Mouse (Mus musculus): ENCODE measurements around the gene Slc43a2. TPM values are rescaled to one million over a fixed set of nuclear protein-coding genes. Genes with fewer than 3 reads are reported as not detected.

Slc43a2 gene
- polyA plus RNA-seq, 1 experiment from 2014 or later = 12.1 TPM

DNA sequence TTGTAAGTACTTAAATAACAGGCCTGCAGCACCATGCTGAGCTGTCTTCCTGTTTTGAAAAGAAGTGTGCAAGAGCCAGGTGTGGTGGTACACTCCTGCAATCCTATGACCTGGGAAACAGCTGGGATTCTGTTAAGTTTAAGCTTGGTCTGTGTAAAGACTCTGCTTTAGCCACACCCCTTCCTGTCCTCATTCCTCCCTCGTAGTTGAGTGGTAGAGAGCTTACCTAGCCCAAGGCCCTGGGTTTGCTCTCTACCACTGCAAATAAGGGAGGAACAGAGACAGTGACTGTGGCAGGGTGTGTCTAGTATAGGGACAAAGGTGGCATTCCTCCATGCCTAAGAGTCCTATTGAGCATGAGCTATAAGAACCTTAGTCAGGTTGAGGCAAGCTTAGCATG is 73.8 kb downstream of the Slc43a2 start:
- Histone ChIP-seq H3K9me3 (no peaks in the 10 kb centered on the region), H3K27me3 (no peaks in the 10 kb centered on the region), H3K27ac (replicated peaks) (no peak overlapping the region), H3K4me3 (no peak overlapping the region), H3K36me3 (peaks cover 65% of the 10 kb centered on the region), H3K4me1 (no peaks in the 10 kb centered on the region), H3K9ac (replicated peaks) (no peak overlapping the region), H3K4me2 (replicated peaks) (no peak overlapping the region)
- no peak for ATAC-seq (replicated peaks)
- 74% methylated on average over 1 of the region's 1 CpGs for WGBS

DNA sequence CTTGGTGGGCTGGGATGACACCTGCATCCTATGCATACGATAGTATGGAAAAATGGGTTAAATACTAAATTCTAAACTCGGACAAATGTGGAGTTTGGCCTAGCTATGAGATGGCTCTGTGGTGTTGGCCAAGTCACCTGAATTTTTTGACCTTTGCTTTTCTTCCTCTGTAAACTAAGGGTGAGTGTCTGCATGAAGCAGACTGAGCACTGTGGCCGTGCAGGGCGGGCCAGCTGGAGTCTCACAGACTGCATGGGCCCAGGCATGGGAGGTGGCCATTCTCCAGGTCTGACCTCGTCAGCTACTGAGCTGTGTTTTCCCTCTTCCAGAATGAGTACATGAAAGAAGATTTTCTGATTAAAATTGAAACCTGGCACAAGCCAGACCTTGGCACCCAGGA is 77.3 kb downstream of the Slc43a2 start:
- Histone ChIP-seq H3K9ac (replicated peaks) (no peak overlapping the region), H3K36me3 (peaks cover 62% of the 10 kb centered on the region), H3K4me3 (no peak overlapping the region), H3K4me1 (no peaks in the 10 kb centered on the region), H3K27me3 (no peaks in the 10 kb centered on the region), H3K4me2 (replicated peaks) (no peak overlapping the region), H3K9me3 (no peaks in the 10 kb centered on the region), H3K27ac (replicated peaks) (no peak overlapping the region)
- no peak for ATAC-seq (replicated peaks)
- 88% methylated on average over 5 of the region's 5 CpGs for WGBS

DNA sequence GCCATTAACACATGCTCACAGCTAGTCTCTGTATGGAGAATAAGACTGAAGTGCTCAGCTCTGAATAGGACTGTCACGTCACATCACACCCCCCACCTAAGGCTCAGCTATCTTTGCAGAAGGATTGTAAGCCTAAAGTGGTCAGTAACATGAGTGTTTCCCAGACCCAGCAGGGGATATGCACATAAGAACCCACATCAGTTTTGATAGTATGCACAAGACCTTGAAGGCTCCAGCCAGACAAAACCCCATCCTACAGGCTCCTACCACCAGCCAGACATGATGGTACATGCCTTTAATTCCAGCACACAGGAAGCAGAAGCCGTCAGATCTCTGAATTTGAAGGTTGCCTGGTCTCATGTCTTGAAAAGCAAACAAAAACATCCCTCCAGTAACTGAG is 78.5 kb downstream of the Slc43a2 start:
- H3K27me3 ChIP-seq = no peaks in the 10 kb centered on the region
- no peak overlapping the region for H3K27ac ChIP-seq (replicated peaks)
- H3K4me2 ChIP-seq (replicated peaks) = no peak overlapping the region
- H3K9ac ChIP-seq (replicated peaks) = no peak overlapping the region
- 85% methylated on average over 2 of the region's 2 CpGs for WGBS
- H3K4me1 ChIP-seq = no peaks in the 10 kb centered on the region
- H3K9me3 ChIP-seq = no peaks in the 10 kb centered on the region
- no peak overlapping the region for H3K4me3 ChIP-seq
- no peak for ATAC-seq (replicated peaks)
- H3K36me3 ChIP-seq = peaks cover 63% of the 10 kb centered on the region

DNA sequence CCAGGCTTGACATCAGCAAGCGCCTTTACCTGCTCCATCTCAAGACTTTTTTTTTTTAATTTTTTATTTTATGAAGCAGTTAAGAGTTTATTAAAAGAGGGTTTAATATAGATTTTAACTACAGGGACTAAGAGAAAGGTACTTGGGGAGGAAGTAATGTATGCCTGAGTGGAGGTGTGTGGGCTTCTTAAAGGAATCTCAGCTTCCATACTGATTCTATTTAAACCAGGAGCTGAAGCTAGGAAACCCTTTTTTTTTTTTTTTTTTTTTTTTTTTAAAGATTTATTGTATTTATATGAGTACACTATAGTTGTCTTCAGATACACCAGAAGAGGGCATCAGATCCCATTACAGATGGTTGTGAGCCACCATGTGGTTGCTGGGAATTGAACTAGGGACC is 83.3 kb downstream of the Slc43a2 start:
- ATAC-seq (replicated peaks) = no peak
- Histone ChIP-seq H3K9ac (replicated peaks) (no peak overlapping the region), H3K4me3 (no peak overlapping the region), H3K27me3 (no peaks in the 10 kb centered on the region), H3K36me3 (peaks cover 70% of the 10 kb centered on the region), H3K4me1 (peaks cover under 1% of the 10 kb centered on the region; the same call in 1 of the 2 replicates), H3K9me3 (no peaks in the 10 kb centered on the region), H3K27ac (replicated peaks) (no peak overlapping the region), H3K4me2 (replicated peaks) (no peak overlapping the region)
- 100% methylated on average over 1 of the region's 1 CpGs for WGBS

DNA sequence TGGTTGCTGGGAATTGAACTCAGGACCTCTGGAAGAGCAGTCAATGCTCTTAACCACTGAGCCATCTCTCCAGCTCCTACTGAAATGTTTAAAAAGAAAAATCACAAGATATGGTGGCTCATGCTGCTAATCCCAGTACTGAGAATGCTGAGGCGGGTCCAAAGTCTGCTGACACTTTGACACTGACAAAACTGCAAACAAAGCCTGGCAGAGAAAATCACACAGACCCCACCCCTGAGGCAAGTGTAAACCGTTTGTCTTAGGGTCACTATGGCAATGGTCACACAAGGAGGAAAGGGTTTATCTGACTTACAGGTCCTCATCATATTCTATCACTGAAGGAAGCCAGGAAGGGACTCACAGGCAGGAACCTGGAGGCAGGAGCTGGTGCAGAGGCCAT is 84.1 kb downstream of the Slc43a2 start:
- Histone ChIP-seq H3K9ac (replicated peaks) (no peak overlapping the region), H3K27me3 (no peaks in the 10 kb centered on the region), H3K4me3 (no peak overlapping the region), H3K27ac (replicated peaks) (no peak overlapping the region), H3K4me1 (peaks cover 4% of the 10 kb centered on the region; the same call in 1 of the 2 replicates), H3K4me2 (replicated peaks) (no peak overlapping the region), H3K9me3 (no peaks in the 10 kb centered on the region), H3K36me3 (peaks cover 70% of the 10 kb centered on the region)
- 92% methylated on average over 2 of the region's 2 CpGs for WGBS
- no peak for ATAC-seq (replicated peaks)

DNA sequence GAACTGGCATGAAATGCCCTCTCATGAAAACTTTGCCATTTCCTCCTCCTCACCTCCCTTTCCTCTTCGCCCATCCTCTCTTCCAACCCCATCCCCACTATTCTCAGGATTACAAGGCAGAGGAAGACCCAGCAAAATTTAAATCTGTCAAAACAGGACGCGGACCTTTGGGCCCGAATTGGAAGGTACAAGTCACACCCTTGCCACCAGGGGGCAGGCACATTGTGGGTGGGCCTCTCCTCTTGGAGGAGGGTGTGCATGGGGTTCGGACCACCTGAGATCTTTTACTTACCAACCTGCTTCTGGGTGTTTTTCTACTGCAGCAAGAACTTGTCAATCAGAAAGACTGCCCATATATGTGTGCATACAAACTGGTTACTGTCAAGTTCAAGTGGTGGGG is 87.6 kb downstream of the Slc43a2 start:
- Histone ChIP-seq H3K9me3 (no peaks in the 10 kb centered on the region), H3K4me3 (no peak overlapping the region), H3K27me3 (no peaks in the 10 kb centered on the region), H3K27ac (replicated peaks) (no peak overlapping the region), H3K36me3 (peaks cover 64% of the 10 kb centered on the region), H3K9ac (replicated peaks) (no peak overlapping the region), H3K4me1 (peaks cover 4% of the 10 kb centered on the region; the same call in 1 of the 2 replicates), H3K4me2 (replicated peaks) (no peak overlapping the region)
- 79% methylated on average over 5 of the region's 5 CpGs for WGBS
- ATAC-seq (replicated peaks) = no peak

DNA sequence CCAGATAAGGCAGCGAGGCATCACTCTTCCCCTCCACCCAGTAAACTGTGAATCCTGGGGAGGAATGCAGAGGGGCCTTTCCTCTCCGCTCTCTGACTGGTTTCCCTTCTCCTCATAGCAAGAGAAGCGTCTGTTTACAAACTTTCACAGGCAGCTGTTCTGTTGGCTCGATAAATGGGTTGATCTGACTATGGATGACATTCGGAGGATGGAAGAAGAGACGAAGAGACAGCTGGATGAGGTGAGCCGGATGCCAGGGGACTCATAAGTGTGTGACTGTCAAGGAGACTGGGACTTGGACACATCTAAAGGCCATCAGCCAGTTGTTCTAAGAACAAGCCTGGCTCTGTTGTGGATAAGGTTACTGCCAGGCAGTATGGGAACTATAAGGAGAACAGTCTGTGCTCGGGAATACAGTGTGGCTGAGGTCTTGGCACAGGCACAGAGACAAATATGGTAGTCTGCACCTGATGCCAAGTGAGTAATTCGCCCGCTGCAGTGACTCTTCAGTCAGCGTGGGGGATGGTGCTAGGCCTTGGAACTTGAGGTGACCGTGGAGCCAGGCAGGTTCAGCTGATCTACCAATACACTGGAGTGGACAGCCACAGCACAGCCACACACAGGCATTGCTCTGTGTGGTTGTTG is 88.8 kb downstream of the Slc43a2 start:
- no peak overlapping the region for H3K4me3 ChIP-seq
- H3K36me3 ChIP-seq = peaks cover 56% of the 10 kb centered on the region
- H3K4me1 ChIP-seq = peaks cover 4% of the 10 kb centered on the region; the same call in 1 of the 2 replicates
- H3K4me2 ChIP-seq (replicated peaks) = no peak overlapping the region
- H3K9ac ChIP-seq (replicated peaks) = no peak overlapping the region
- H3K27ac ChIP-seq (replicated peaks) = no peak overlapping the region
- no peaks in the 10 kb centered on the region for H3K27me3 ChIP-seq
- ATAC-seq (replicated peaks) = no peak
- 90% methylated on average over 12 of the region's 12 CpGs for WGBS
- H3K9me3 ChIP-seq = no peaks in the 10 kb centered on the region

DNA sequence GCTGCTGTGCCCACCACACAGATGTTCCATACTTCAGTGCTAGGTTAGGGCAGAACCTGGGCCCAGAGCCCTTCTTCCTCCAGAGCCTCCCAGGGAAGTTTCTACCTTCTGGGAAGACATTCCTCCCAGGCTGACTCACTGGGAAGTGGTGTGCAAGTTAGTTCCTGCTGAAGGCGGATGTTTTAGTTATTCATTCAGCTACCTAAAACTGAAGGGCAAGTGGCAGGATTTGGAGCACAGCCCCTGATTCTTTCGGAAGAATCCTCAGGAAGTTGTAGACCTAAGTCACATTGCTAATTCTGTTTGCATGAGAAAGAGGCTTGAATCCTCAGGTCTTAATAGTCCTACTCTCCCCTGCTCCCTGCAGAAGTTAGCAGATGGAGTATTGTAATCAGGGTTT is 89.9 kb downstream of the Slc43a2 start:
- no peak overlapping the region for H3K9ac ChIP-seq (replicated peaks)
- H3K27ac ChIP-seq (replicated peaks) = no peak overlapping the region
- WGBS = 92% methylated on average over 2 of the region's 2 CpGs
- ATAC-seq (replicated peaks) = no peak
- no peak overlapping the region for H3K4me3 ChIP-seq
- H3K9me3 ChIP-seq = no peaks in the 10 kb centered on the region
- H3K4me1 ChIP-seq = peaks cover 4% of the 10 kb centered on the region; the same call in 1 of the 2 replicates
- H3K27me3 ChIP-seq = no peaks in the 10 kb centered on the region
- no peak overlapping the region for H3K4me2 ChIP-seq (replicated peaks)
- H3K36me3 ChIP-seq = peaks cover 60% of the 10 kb centered on the region

DNA sequence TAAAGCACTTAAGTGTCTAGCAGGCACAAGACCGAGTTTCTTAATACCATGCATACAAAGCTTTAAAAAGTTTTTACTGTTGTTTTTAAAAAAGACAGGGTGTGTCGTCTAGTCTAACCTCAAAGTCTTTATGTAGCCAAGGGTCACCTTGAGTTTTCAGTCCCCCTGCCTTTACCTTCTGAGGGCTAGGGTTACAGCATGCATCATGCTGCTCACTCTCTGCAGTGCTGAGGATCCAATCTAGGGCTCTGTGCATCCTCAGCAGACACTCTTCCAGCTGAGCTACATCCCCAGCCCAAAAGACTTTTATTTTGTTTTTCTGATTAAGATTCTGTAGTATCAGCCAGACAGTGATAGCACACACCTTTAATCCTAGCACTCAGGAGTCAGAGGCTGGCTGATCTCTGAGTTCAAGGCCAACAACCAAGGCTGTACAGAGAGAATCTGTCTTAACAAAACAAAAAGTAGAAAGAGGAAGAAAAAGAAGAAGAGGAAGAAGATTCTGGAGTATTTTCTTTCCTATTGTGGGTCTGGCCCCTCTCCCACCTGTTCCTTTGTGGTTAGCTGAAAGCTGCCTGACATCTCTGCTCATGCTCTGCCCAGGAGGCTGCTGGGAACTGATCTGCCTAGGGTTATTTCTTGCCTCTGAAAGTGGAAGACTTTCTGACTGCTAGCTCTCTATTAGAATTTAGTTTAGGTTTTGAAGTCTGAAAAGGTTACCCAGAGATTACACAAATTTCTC is 91.3 kb downstream of the Slc43a2 start:
- Histone ChIP-seq H3K9ac (replicated peaks) (no peak overlapping the region), H3K4me1 (peaks cover 4% of the 10 kb centered on the region; the same call in 1 of the 2 replicates), H3K4me3 (no peak overlapping the region), H3K36me3 (peaks cover 61% of the 10 kb centered on the region), H3K27me3 (no peaks in the 10 kb centered on the region), H3K27ac (replicated peaks) (no peak overlapping the region), H3K4me2 (replicated peaks) (no peak overlapping the region), H3K9me3 (no peaks in the 10 kb centered on the region)
- whole genome bisulfite sequencing = 93% methylated on average over 2 of the region's 2 CpGs
- no peak for ATAC-seq (replicated peaks)

DNA sequence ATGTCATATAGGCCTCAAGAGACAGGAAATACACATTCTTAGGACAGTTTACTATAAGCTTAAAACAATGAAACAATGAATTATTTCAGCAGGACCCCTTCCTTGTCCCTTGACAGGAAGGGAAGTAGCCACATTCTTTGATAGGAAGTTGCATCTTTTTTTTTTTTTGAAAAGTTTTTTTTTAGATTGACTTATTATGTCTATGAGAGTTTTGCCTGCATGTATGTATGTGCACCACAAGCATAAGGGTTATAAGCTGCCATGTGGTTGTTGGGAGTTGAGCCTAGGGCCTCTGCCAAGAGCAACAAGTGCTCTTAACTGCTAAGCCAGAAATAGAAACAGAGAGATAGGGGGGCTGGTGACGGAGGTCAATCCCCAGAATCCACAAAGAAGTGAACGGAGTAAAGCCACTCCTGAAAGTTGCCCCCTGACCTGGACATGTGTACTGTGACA is 92.6 kb downstream of the Slc43a2 start:
- H3K4me2 ChIP-seq (replicated peaks) = no peak overlapping the region
- no peak for ATAC-seq (replicated peaks)
- no peaks in the 10 kb centered on the region for H3K27me3 ChIP-seq
- H3K4me3 ChIP-seq = no peak overlapping the region
- H3K9me3 ChIP-seq = no peaks in the 10 kb centered on the region
- peaks cover 59% of the 10 kb centered on the region for H3K36me3 ChIP-seq
- 73% methylated on average over 2 of the region's 2 CpGs for WGBS
- no peak overlapping the region; the same call in 1 of the 2 replicates for H3K27ac ChIP-seq (replicated peaks)
- H3K4me1 ChIP-seq = peaks cover 4% of the 10 kb centered on the region; the same call in 1 of the 2 replicates
- H3K9ac ChIP-seq (replicated peaks) = no peak overlapping the region

DNA sequence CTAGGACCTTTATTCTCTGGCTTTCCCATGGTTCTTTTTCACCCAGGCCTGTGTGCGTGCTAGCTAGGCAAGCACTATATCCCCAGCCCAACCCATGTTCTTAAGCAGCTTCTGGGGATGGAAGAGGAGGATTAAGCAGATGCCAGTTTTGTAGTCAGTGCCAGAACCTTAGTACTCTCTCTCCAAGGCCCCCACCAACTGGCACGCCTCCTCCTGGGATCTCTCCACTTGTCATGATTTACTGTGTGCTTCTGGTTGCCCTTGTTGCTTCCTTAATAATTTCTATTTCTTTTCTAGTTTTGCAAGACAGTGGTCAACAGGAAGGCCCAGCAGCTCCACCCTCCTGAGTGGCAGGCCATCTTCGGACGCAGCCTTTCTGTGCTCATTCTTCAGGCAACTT is 94.3 kb downstream of the Slc43a2 start:
- peak overlapping the region; percentile 48; the same call in 1 of the 2 replicates for H3K27ac ChIP-seq (replicated peaks)
- 91% methylated on average over 4 of the region's 4 CpGs for WGBS
- peaks cover 44% of the 10 kb centered on the region for H3K36me3 ChIP-seq
- H3K4me1 ChIP-seq = peaks cover 9% of the 10 kb centered on the region
- H3K4me3 ChIP-seq = no peak overlapping the region
- H3K4me2 ChIP-seq (replicated peaks) = no peak overlapping the region
- H3K9me3 ChIP-seq = no peaks in the 10 kb centered on the region
- H3K27me3 ChIP-seq = no peaks in the 10 kb centered on the region
- H3K9ac ChIP-seq (replicated peaks) = no peak overlapping the region
- ATAC-seq (replicated peaks) = no peak

Data from forebrain, embryonic 15.5 days (tissue).